Mouse (Mus musculus): ENCODE results near the gene Rpl11. TPM values are rescaled to one million over a fixed set of nuclear protein-coding genes. Genes with fewer than 3 reads are reported as not detected.

The Rpl11 gene
- polyA plus RNA-seq, 1 experiment: 466 TPM

GRCm38 (mm10) chr4:136087261-136087660 lies 34.0 kb upstream of the Rpl11 start:
- H3K27me3 ChIP-seq (ENCODE audit: control insufficient read depth, insufficient read depth, low read length): no peaks in the 10 kb centered on the region
- 17% methylated on average over 5 of the region's 5 CpGs for WGBS
- peaks cover 61% of the 10 kb centered on the region for H3K4me1 ChIP-seq (replicated peaks; ENCODE audit: control insufficient read depth, insufficient read depth, low read length)
- H3K4me3 ChIP-seq (ENCODE audit: control insufficient read depth, insufficient read depth, low read length): no peak overlapping the region
- TF ChIP-seq CTCF (IDR thresholded peaks at IDR 0.05; ENCODE audit: borderline replicate concordance, control insufficient read depth, extremely low read depth, insufficient read depth, low read length, poor library complexity) (no peak), POLR2A (IDR thresholded peaks at IDR 0.05; ENCODE audit: control insufficient read depth, extremely low read depth, insufficient read depth, low read length, poor library complexity) (no peak)
- no peaks in the 10 kb centered on the region for H3K36me3 ChIP-seq (ENCODE audit: control insufficient read depth, insufficient read depth, low read length)
- DNase-seq: no peak
- H3K27ac ChIP-seq (ENCODE audit: control insufficient read depth, insufficient read depth, low read length): peak overlapping the region; percentile 40; the same call in 1 of the 2 replicates

- peaks cover 72% of the 10 kb centered on the region for H3K4me1 ChIP-seq (replicated peaks; ENCODE audit: control insufficient read depth, insufficient read depth, low read length)
- no peak for DNase-seq
- no peak for TF ChIP-seq POLR2A (IDR thresholded peaks at IDR 0.05; ENCODE audit: control insufficient read depth, extremely low read depth, insufficient read depth, low read length, poor library complexity)
- TF ChIP-seq CTCF (IDR thresholded peaks at IDR 0.05; ENCODE audit: borderline replicate concordance, control insufficient read depth, extremely low read depth, insufficient read depth, low read length, poor library complexity): no peak
- H3K27me3 ChIP-seq (ENCODE audit: control insufficient read depth, insufficient read depth, low read length): no peaks in the 10 kb centered on the region
- no peak overlapping the region for H3K4me3 ChIP-seq (ENCODE audit: control insufficient read depth, insufficient read depth, low read length)
- H3K36me3 ChIP-seq (ENCODE audit: control insufficient read depth, insufficient read depth, low read length): no peaks in the 10 kb centered on the region
- 97% methylated on average over 11 of the region's 11 CpGs for WGBS
- no peak overlapping the region for H3K27ac ChIP-seq (ENCODE audit: control insufficient read depth, insufficient read depth, low read length)
Observed at GRCm38 (mm10) chr4:136084840-136085239, 31.6 kb upstream of the Rpl11 start.

GRCm38 (mm10) chr4:136083269-136084105 lies 30.3 kb upstream of the Rpl11 start:
- peaks cover 68% of the 10 kb centered on the region for H3K4me1 ChIP-seq (replicated peaks; ENCODE audit: control insufficient read depth, insufficient read depth, low read length)
- peak; percentile 35 for DNase-seq
- no peak overlapping the region for H3K4me3 ChIP-seq (ENCODE audit: control insufficient read depth, insufficient read depth, low read length)
- H3K36me3 ChIP-seq (ENCODE audit: control insufficient read depth, insufficient read depth, low read length): no peaks in the 10 kb centered on the region
- TF ChIP-seq CTCF (IDR thresholded peaks at IDR 0.05; ENCODE audit: borderline replicate concordance, control insufficient read depth, extremely low read depth, insufficient read depth, low read length, poor library complexity) (no peak), POLR2A (IDR thresholded peaks at IDR 0.05; ENCODE audit: control insufficient read depth, extremely low read depth, insufficient read depth, low read length, poor library complexity) (no peak)
- H3K27ac ChIP-seq (ENCODE audit: control insufficient read depth, insufficient read depth, low read length): peak overlapping the region; percentile 41
- WGBS: 78% methylated on average over 19 of the region's 19 CpGs
- no peaks in the 10 kb centered on the region for H3K27me3 ChIP-seq (ENCODE audit: control insufficient read depth, insufficient read depth, low read length)

- no peaks in the 10 kb centered on the region for H3K36me3 ChIP-seq (ENCODE audit: control insufficient read depth, insufficient read depth, low read length)
- DNase-seq: peak; percentile 85
- under 1% methylated on average over 28 of the region's 28 CpGs for WGBS
- no peaks in the 10 kb centered on the region for H3K27me3 ChIP-seq (ENCODE audit: control insufficient read depth, insufficient read depth, low read length)
- TF ChIP-seq POLR2A (IDR thresholded peaks at IDR 0.05; ENCODE audit: control insufficient read depth, extremely low read depth, insufficient read depth, low read length, poor library complexity): peak; percentile 12; the same call in 1 of the 2 replicates
- TF ChIP-seq CTCF (IDR thresholded peaks at IDR 0.05; ENCODE audit: borderline replicate concordance, control insufficient read depth, extremely low read depth, insufficient read depth, low read length, poor library complexity): no peak
- H3K4me1 ChIP-seq (replicated peaks; ENCODE audit: control insufficient read depth, insufficient read depth, low read length): peaks cover 63% of the 10 kb centered on the region
- peak overlapping the region; percentile 72 for H3K27ac ChIP-seq (ENCODE audit: control insufficient read depth, insufficient read depth, low read length)
- H3K4me3 ChIP-seq (ENCODE audit: control insufficient read depth, insufficient read depth, low read length): peak overlapping the region; percentile 14
Observed at GRCm38 (mm10) chr4:136081729-136082128, 28.5 kb upstream of the Rpl11 start.

GRCm38 (mm10) chr4:136078649-136079048 lies 25.4 kb upstream of the Rpl11 start:
- no peak for DNase-seq
- TF ChIP-seq CTCF (IDR thresholded peaks at IDR 0.05; ENCODE audit: borderline replicate concordance, control insufficient read depth, extremely low read depth, insufficient read depth, low read length, poor library complexity) (no peak), POLR2A (IDR thresholded peaks at IDR 0.05; ENCODE audit: control insufficient read depth, extremely low read depth, insufficient read depth, low read length, poor library complexity) (no peak)
- Histone ChIP-seq H3K36me3 (ENCODE audit: control insufficient read depth, insufficient read depth, low read length) (no peaks in the 10 kb centered on the region), H3K4me1 (replicated peaks; ENCODE audit: control insufficient read depth, insufficient read depth, low read length) (peaks cover 61% of the 10 kb centered on the region), H3K27me3 (ENCODE audit: control insufficient read depth, insufficient read depth, low read length) (no peaks in the 10 kb centered on the region), H3K4me3 (ENCODE audit: control insufficient read depth, insufficient read depth, low read length) (no peak overlapping the region), H3K27ac (ENCODE audit: control insufficient read depth, insufficient read depth, low read length) (no peak overlapping the region)
- 82% methylated on average over 2 of the region's 2 CpGs for WGBS

- WGBS: 57% methylated on average over 15 of the region's 15 CpGs
- Histone ChIP-seq H3K4me1 (replicated peaks; ENCODE audit: control insufficient read depth, insufficient read depth, low read length) (peaks cover 53% of the 10 kb centered on the region), H3K4me3 (ENCODE audit: control insufficient read depth, insufficient read depth, low read length) (no peak overlapping the region), H3K36me3 (ENCODE audit: control insufficient read depth, insufficient read depth, low read length) (no peaks in the 10 kb centered on the region), H3K27ac (ENCODE audit: control insufficient read depth, insufficient read depth, low read length) (no peak overlapping the region), H3K27me3 (ENCODE audit: control insufficient read depth, insufficient read depth, low read length) (no peaks in the 10 kb centered on the region)
- no peak for TF ChIP-seq POLR2A (IDR thresholded peaks at IDR 0.05; ENCODE audit: control insufficient read depth, extremely low read depth, insufficient read depth, low read length, poor library complexity)
- TF ChIP-seq CTCF (IDR thresholded peaks at IDR 0.05; ENCODE audit: borderline replicate concordance, control insufficient read depth, extremely low read depth, insufficient read depth, low read length, poor library complexity): no peak
- DNase-seq: no peak
Observed at GRCm38 (mm10) chr4:136076776-136077538, 23.7 kb upstream of the Rpl11 start.
